Mouse (Mus musculus): ENCODE measurements around the gene Ptgdr. TPM values are rescaled to one million over a fixed set of nuclear protein-coding genes. Genes with fewer than 3 reads are reported as not detected.
"Not testable (repeated sequence)": the region's sequence is repeated elsewhere in the genome, so short reads cannot be mapped to it uniquely, and the experiment has no call there.

Ptgdr gene
- not detected for total RNA-seq (2021)
- long read RNA-seq, experiment 1 = 0 reads
- long read RNA-seq, experiment 2 = 0 reads

DNA sequence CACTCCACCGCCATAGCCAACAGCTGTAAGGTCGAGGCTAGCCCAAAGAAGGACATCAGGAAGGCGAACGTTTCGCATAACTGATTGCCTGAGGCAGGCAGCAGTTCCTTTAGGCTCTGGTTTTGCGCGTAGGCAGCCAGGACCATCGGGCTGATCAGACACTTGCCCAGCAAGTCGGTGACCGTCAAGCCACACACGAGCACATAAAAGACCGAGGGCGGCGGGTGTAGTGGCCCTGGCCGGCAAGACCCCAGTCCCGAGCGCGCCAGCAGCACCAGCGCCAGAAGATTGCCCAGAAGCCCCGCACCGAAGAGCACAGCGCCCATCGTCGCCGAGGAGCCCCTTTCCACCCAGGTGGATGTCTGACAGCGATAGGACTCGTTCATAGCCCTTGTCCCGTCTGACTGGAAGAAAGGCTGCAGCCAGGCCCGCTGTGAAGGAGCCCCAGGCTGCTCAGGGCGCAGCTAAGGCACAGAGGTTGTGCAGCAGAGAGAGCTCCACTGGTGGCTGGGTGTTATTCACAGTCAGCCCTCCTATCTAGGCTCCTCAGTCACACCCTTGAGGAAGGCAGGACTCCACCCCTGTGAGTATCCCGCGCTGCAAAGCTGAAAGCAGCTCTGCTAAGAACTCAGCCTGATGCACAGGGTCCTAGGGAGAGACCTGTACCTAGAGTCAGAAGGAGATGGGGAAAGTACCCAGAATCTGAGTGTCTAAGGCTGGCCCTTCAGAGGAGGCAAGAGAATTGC is at the start of gene Ptgdr:
Ptgdr (minus strand) TSS at position 508 of the 746 bp plus-strand sequence.
- intact Hi-C loops (cut with DNase I) = no loop called here
- DNase-seq = no peak

DNA sequence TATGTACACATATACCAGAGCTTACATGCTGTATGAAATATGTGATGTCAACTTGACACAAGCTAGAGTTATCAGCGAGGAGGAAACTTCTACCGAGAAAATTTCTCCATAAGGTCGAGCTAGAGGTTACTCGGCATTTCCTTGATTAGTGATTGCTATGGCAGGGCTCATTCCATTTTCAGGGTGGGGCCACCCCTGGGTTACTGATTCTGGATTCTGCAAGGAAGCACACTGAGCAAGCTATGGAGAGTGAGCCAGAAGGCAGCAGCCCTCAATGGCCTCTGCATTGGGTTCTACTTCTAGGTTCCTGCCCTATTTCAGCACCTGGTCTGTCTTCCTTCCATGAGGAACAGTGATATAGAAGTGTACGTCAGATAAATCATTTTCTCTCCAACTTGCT is 48.6 kb upstream of the Ptgdr start:
- intact Hi-C loops (cut with DNase I) = no loop called here

DNA sequence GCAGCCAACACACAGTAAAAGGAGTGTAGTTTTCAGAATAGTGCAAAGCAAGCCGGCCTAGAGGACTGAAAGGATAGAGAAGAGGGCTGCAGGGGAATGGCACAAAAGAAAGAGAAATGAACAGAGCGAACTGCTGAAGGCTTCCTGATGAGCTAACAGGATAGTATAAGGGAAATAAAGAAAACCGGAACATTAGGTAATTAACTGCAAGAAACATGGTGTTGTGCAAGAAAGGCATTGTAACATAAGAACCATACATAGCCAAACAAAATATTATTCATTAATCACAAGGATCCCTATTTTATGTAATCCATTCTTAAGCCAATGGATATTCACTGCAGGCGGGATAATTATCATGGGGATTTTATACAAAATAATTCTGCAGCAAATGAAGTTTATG is 45.0 kb upstream of the Ptgdr start:
- no peak for DNase-seq
- intact Hi-C loops (cut with DNase I) = no loop called here

More for the DNA sequence above, 48.6 kb upstream of the Ptgdr start:
- no peak for DNase-seq

DNA sequence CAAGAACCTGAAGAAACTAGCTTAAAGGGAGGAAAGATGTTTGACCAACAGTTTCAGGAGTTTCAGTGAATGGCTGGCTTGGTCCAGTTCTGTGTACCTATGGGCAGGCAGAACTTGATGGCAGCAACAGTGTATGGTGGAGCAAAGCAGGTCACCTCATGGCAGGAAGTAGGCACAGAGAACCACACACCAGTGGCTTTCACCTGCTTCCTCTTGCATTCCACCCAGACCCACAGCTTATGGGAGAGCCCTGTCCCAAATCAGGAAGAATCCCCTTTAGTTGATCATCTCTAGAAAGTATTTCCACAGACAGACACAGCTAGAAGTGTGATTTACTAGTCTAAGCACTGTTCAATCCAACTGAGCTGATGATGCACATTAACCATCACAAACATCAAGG is 42.6 kb upstream of the Ptgdr start:
- DNase-seq; intact Hi-C loops (cut with DNase I): not testable (repeated sequence)

DNA sequence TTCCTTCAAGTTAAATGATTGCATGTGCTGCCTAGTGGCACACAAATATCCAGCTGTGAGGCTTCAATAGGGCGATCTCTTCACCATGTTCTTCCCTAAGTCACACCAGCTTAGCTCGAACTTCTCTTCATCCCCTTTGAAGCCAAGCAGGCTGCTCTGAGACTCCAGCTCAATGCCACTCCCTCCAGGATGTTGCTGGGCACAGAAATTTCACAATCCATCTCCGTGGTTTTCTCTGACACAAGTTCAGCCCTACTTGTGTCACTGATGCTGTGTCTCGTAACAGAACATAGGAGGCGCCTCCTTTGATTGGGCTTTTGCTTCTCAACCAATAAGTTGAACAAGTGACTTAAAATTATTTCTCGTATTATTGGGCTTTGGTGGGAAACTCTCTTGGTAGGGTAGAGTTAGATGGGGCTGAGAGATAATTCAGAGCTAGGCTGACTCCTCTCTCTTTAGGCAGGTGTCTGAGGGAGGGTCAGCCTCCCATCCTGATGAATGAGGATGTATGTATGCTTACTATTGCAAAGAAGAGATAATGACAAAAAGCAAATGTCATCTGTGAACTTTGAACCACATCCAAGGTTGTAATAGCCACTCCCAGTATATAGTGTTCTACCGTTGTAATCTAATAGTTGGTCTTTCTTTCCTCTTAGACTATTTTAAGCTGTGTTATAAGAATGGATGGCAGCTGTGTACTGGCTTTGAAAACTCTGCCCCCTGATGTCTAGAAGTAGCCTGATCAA is 32.4 kb upstream of the Ptgdr start:
- no peak for DNase-seq
- intact Hi-C loops (cut with DNase I) = no loop called here

DNA sequence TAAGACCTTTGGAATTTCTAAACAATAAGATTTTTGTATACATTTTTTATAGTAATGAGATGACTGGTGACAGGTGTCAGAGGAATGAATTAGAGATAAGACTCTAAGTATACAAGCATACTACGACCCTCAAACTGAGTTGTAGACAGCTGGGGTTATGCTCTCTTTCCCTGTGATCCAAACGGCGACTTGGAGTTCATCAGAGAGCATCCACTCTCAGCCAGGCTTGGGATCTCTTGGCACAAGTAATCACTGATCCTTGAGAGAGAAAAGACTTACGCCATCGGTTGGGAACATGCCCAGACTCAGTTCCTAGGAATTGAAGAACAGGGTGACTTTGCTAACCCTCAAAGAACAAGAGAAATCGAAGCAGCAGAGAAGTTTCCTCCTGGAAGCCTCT is 10.5 kb upstream of the Ptgdr start:
- no peak for DNase-seq
- intact Hi-C loops (cut with DNase I) = no loop called here

DNA sequence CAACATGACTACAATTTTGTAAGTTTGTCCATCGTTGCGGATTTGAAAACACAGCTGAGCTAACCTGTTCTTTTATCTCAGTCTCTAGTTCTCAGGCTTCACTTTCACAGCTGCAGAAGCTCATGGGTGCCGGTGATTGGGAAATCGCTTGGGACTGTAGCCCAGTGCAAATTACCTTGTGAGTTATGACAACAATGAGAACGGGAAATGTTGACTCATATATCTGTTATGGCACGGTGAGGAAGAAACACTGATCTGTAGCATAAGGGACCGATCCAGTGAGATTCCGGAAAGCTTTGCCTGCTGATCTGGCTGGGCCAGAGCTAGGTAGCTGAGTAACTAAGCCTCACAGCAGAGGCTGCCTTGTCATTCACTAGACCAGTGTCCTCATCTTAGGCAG is 6.5 kb upstream of the Ptgdr start:
- intact Hi-C loops (cut with DNase I) = no loop called here
- DNase-seq = no peak

DNA sequence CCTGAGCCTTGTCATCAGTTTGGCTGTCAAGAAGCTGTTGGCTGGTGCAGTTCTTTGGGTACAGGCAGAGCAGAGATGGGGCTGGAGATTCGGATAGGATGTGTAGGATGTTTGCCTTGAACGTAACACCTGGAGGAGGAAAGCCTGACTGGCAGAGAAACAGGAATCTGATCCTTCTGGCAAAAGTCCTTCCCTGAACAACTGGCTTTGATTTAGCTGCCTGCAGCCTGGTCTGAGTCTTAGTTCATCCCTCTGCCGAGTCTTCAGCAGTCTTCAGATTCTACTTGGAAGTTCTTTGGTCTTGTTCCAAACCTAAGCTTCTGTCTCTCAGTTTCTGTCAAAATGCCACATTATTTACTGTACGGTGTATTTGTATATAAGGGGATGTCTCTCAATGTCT is 3.9 kb upstream of the Ptgdr start:
- no peak for DNase-seq
- intact Hi-C loops (cut with DNase I) = no loop called here

DNA sequence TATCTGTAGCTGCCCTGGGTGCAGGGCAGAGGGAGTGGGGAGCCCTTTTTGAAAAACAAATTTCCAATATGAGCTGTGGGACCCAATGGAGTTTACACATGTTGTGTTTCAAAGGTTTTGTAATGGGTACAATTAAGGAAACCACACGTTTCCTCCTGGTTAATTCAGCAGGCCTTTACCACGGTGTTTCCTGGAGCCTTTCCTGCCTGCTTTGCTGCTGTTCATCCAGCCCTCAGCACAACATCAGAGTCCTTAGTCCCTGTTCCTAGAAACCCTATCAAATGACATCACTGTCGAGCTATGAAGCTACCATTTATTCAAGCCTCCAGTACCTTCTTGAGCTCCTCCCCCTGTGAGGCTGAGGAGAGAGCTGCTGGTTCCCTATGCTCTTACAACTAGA is 2.0 kb upstream of the Ptgdr start:
- no peak for DNase-seq
- intact Hi-C loops (cut with DNase I) = no loop called here

DNA sequence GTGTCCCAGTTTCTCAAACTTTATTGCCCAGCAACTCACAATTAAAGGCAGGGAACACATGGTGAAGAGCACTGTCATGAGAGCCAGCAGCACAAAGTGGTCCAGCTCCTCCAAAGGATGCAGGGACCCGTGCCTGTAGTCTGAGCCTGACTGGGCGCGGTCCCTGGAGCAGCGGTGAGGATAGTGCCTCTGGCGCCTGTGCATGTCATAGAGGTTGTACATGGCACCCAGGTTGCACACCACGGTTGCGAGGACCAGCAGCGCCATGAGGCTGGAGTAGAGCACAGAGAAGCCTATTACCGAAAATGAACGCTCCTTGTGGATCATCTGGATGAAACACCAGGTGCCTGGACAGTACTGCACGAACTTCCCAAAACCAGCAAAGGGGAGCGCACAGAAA is 803 bp downstream of the Ptgdr start:
- intact Hi-C loops (cut with DNase I) = no loop called here
- no peak for DNase-seq

DNA sequence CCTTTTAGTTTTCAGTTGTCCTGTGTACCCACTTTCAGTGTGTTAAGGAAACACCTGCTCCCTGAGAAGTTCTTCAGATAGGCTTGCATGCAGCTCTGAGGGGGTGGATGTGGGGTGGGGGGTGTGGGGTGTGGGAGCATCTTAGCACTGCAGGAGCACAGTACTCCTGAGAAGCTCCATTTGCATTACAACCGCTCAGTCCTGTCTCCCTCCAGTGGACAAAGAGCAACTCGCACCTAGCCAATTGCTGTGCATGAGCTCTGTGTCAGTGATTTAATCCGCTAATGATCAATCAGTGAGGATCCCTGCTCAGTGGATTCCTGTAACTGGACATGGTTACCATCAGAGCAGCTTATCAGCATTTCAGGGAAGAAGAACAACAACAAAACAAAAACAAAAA is 8.5 kb downstream of the Ptgdr start:
- DNase-seq; intact Hi-C loops (cut with DNase I): not testable (repeated sequence)

DNA sequence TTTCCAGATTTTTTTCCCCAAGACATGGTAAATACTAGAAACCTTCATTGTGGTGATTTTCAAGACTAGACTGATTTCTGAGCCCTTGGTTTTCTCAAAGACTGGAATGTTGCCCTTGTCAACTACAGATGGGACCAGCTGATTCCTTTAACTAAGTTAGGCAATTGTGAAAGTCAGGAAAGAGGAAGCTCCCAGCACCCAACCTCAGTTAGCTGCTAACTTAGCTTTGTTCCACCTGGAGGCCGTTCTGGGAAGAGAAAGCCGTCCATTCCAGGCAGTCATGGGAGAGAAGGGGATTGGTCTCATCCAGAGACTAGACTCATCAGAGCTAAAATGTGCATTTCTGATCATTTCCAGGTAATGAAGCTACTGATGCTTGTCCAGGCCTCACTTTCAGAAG is 11.4 kb downstream of the Ptgdr start:
- intact Hi-C loops (cut with DNase I) = loop anchor here (5.0 kb wide), 1 partner anchor 130 kb away; no protein-coding TSS in a partner anchor
- no peak for DNase-seq

DNA sequence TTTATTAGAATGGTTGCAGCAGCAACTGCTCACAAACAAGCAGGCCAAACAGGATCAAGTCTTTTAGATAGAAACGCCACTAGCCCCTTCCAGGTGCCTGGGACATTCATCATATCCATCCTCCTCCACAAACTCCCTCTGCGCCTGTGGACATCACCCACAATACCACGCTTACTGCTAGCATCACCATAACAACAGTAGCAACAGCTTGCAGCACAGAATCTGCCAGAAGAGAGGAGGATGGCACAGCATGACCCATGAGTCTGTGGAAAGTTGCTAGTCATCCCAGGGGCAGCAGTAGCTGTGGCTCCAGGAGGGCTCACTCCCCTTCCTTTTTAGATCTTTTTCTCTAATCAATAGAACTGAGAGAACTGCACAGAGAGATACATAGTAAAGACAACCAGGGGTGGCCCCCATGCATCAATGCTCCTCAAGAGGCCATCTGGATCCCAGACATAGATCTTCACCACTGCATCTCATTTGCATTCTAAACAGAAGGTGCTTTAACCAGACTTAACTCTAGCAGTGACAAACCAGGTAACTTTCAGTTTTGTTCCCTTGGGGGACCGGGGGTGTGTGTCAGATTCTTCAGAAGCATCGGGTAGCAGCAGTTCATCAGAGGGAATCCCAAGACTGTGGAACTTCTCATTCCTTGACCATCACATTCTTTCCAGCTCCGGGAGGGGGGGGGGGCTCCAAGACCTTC is 12.5 kb downstream of the Ptgdr start:
- intact Hi-C loops (cut with DNase I) = loop anchor here (5.0 kb wide), 1 partner anchor 131 kb away; no protein-coding TSS in a partner anchor
- no peak for DNase-seq

DNA sequence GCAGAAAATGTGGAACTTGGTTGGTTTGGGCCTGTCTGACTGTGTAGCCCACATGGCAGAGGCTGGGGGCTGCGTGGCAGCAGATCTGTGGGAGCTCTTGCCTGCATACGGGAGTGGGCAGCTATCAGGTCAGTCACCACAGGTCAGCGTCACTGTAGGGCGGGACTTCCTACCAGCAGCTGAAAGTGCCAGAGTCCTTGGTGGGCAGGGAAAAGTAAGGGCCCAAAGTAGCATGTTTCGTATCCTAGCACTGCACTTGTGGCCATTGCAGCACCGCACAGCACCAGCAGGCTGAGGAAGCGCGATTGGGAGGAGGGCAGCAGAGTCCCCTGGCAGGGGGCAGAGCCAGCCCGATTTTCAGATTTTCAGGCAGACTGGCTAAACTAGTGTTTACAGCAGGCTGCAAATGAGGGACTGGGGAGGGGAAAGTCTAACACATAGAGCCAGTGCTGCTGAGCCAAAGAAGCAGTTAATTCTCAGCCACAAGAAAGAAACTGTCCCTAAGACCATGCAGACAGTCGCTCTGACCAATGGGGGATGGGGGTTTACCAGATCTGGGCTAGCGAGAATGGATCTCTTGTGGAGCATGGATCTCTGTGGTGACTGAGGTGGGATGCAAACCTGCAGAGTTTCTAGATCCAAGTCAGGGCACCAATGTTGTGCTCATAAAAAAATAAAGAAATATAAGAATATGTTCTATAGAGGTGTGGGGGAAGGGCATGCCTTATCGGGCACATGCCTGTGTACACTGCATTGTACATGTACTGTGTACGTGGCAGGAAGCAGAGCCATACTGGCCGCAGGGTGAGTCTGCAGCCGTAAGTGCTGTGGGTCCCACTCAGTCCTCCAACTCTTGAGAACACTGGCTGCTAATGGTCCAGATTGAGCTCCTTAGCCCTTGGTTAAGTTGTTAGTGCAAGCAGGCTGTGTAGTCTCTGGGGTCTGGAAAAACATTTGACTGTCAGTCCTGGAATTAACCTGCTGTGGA is 15.1 kb downstream of the Ptgdr start:
- intact Hi-C loops (cut with DNase I) = no loop called here
- no peak for DNase-seq

DNA sequence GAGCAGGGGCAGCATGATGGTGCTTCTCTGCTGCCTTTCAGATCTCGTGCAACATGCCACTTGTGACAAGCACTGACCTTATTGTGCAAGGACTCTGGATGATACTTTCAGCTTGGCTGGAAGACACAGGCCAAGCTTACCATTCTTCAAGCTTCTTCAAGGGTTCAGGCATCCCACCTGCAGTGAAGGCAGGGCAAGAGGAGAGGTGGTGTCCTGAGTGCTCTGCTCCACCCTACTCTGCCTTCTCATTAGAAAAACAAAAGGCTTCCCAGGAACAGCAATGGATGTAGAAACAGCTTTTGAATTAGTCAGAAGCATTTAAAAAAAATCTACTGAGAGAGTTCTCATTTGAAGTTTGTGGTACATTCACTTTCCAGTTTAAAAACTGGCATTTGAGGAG is 20.5 kb downstream of the Ptgdr start:
- no peak for DNase-seq
- intact Hi-C loops (cut with DNase I) = no loop called here

DNA sequence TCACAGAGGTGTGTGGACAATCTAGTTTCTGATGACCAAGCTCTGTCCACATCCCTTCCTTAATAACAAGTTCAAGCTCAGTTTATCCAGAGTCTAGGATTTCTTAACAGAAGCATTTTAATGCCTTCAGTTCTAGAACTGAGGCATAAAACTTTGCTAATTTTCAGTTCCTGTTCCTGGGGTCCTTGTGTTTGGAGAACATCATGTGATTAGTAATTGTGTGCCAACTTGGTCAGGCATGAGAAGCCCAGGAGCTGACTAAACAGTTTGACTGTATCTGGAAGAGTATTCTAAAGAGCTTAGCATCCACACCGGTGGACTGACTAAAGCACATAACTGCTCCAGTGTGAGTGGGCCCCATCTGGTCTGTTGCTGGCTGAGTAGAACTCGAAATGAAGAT is 24.0 kb downstream of the Ptgdr start:
- DNase-seq = no peak
- intact Hi-C loops (cut with DNase I) = no loop called here

DNA sequence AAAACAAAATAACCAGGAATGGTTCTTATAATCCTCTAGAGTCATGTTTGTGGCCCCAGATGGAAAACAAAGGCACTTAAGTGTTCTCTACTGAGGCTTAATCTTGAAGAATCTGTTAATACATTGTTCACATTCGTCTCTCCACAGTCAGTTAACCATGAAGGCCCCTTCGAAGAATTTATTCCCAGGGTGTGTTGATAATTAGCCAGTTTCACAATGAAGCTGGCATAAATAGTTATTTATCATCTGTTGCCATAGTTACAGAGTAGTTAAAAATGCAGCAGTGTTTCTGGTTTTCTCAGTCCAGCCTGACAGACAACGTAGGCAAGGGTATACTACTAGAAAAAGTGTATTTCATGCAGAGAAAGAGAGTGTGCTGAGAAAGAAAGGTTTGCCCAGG is 25.0 kb downstream of the Ptgdr start:
- DNase-seq; intact Hi-C loops (cut with DNase I): not testable (repeated sequence)

DNA sequence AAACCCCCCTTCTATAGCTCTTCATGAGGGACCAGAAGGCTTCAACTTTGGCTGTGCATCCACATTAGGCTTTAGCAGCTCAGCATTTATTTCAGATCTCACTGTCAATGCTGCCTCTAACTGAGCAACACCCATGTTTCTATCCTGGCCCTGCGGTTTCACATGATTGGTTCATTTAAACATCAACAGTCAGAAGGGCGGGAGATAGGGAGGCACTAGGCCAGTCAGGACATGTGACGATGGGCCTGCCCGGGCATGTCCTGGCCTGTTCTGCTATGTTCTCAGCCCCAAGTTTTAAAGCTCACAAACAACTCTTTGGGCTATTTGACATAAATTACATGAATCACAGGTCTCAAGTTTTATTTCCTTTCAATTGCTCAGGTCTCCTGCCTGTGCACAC is 26.1 kb downstream of the Ptgdr start:
- intact Hi-C loops (cut with DNase I); DNase-seq: not testable (repeated sequence)

DNA sequence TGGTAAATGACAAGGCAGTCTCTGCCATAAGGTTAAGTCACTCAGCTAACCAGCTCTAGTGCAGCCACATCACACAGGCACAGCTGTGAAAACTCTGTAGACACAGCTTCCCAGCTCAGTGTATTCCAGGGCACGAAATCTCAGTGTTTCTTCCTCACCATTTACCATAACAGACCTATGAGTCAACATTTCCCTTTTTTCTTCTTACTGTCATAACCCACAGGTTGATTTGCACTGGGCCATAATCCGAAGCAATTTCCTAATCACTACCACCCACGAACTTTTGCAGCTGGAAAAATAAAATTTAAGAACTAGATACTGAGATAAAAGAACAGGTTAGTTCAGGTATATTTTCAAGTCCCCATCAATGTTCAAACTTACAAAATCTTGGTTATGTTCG is 31.4 kb downstream of the Ptgdr start:
- intact Hi-C loops (cut with DNase I) = no loop called here
- DNase-seq = no peak

Data from heart, postnatal 14 days (tissue).